Mouse (Mus musculus) bone marrow macrophage, adult 2 months (primary cell): Measurements from ENCODE around the gene Gm49368. TPM values are rescaled to one million over a fixed set of nuclear protein-coding genes. Genes with fewer than 3 reads are reported as not detected.
"Not testable (repeated sequence)": the region's sequence is repeated elsewhere in the genome, so short reads cannot be mapped to it uniquely, and the experiment has no call there.

Experiments
- H3K27ac ChIP-seq: 2 replicates; pipeline ENCODE4 v1.5.1; 2012; ENCODE audit warnings: low read depth, low read length; ENCODE audit not compliant: insufficient read depth
- H3K4me1 ChIP-seq: 2 replicates; pipeline ENCODE4 v1.6.1; 2012; ENCODE audit warnings: low read length; ENCODE audit not compliant: control insufficient read depth, insufficient read depth
- H3K4me3 ChIP-seq: 2 replicates; pipeline ENCODE4 v1.5.1; 2012; ENCODE audit warnings: mild to moderate bottlenecking, low read length, moderate library complexity; ENCODE audit not compliant: insufficient read depth
- CTCF ChIP-seq: IDR thresholded peaks from 2 replicates; pipeline ENCODE4 v1.5.1; 2012; ENCODE audit warnings: low read depth, mild to moderate bottlenecking, low read length, moderate library complexity
- POLR2A ChIP-seq: IDR thresholded peaks from 2 replicates; pipeline ENCODE4 v1.6.1; 2012; ENCODE audit warnings: mild to moderate bottlenecking, low read depth, low read length, borderline replicate concordance
- polyA plus RNA-seq: library from polyadenylated mRNA; stranded (reverse); fragments of >200 nt; gene quantifications from 2 replicates; pipeline ENCODE4 v1.2.4, GENCODE M21; 2012; ENCODE audit not compliant: missing spikeins, insufficient read depth, insufficient read length

The Gm49368 gene
- polyA plus RNA-seq, 1 experiment = 1.7 TPM

GRCm38 (mm10) chr7:128119726-128120490 is 57.4 kb downstream of the Gm49368 start:
- no peak overlapping the region for H3K4me3 ChIP-seq
- no peak overlapping the region for H3K27ac ChIP-seq
- H3K4me1 ChIP-seq = peaks cover 5% of the 10 kb centered on the region
- TF ChIP-seq POLR2A (no peak), CTCF (no peak)

- no peak for TF ChIP-seq CTCF
- TF ChIP-seq POLR2A = no peak
- Histone ChIP-seq H3K4me1 (peaks cover 48% of the 10 kb centered on the region), H3K4me3 (no peak within 1 kb of the TSS), H3K27ac (no peak within 1 kb of the TSS)
Observed at GRCm38 (mm10) chr7:128128741-128129720, 66.5 kb downstream of the Gm49368 start, which contains the start of gene Itgax. Gene Itgax, plus strand, starts transcription at chr7:128129547.

- TF ChIP-seq CTCF (no peak), POLR2A (no peak)
- peaks cover 59% of the 10 kb centered on the region for H3K4me1 ChIP-seq
- no peak overlapping the region for H3K4me3 ChIP-seq
- no peak overlapping the region for H3K27ac ChIP-seq
Observed at GRCm38 (mm10) chr7:128132148-128132547, 69.7 kb downstream of the Gm49368 start.

- Histone ChIP-seq H3K4me1 (peaks cover 57% of the 10 kb centered on the region), H3K4me3 (no peak overlapping the region), H3K27ac (no peak overlapping the region)
- TF ChIP-seq CTCF = no peak
- TF ChIP-seq POLR2A = no peak
Observed at GRCm38 (mm10) chr7:128133596-128133995, 71.1 kb downstream of the Gm49368 start.

- no peak overlapping the region for H3K4me3 ChIP-seq
- no peak overlapping the region for H3K27ac ChIP-seq
- peaks cover 55% of the 10 kb centered on the region for H3K4me1 ChIP-seq
- TF ChIP-seq CTCF = no peak
- no peak for TF ChIP-seq POLR2A
Observed at GRCm38 (mm10) chr7:128136927-128137326, 74.4 kb downstream of the Gm49368 start.

GRCm38 (mm10) chr7:128139611-128140010 is 77.1 kb downstream of the Gm49368 start:
- Histone ChIP-seq H3K27ac (no peak overlapping the region), H3K4me3 (no peak overlapping the region), H3K4me1 (peaks cover 29% of the 10 kb centered on the region)
- no peak for TF ChIP-seq CTCF
- TF ChIP-seq POLR2A = no peak

- H3K4me3 ChIP-seq = no peak overlapping the region
Observed at GRCm38 (mm10) chr7:128150970-128151369, 88.5 kb downstream of the Gm49368 start.

GRCm38 (mm10) chr7:128154076-128154475 is 91.6 kb downstream of the Gm49368 start, which contains the start of gene Itgad:
Gene Itgad, plus strand, starts transcription at chr7:128154376.
- TF ChIP-seq CTCF = no peak
- no peak for TF ChIP-seq POLR2A
- no peaks in the 10 kb centered on the region for H3K4me1 ChIP-seq
- no peak within 1 kb of the TSS for H3K4me3 ChIP-seq
- H3K27ac ChIP-seq = no peak within 1 kb of the TSS

More at GRCm38 (mm10) chr7:128150970-128151369, 88.5 kb downstream of the Gm49368 start:
- TF ChIP-seq POLR2A = no peak
- no peak for TF ChIP-seq CTCF
- no peaks in the 10 kb centered on the region for H3K4me1 ChIP-seq
- no peak overlapping the region for H3K27ac ChIP-seq

GRCm38 (mm10) chr7:128154924-128155323 is 92.4 kb downstream of the Gm49368 start:
- TF ChIP-seq POLR2A (no peak), CTCF (no peak)
- no peaks in the 10 kb centered on the region for H3K4me1 ChIP-seq
- no peak overlapping the region for H3K4me3 ChIP-seq
- H3K27ac ChIP-seq = no peak overlapping the region

GRCm38 (mm10) chr7:128158688-128159354 is 96.3 kb downstream of the Gm49368 start:
- not testable (repeated sequence) for H3K27ac ChIP-seq

More at GRCm38 (mm10) chr7:128158688-128159354, 96.3 kb downstream of the Gm49368 start:
- not testable (repeated sequence) for H3K4me1 ChIP-seq, H3K4me3 ChIP-seq
